Mouse (Mus musculus): ENCODE measurements at regions not wholly inside any gene's neighbourhood (a gene's known extent, or its start where the extent isn't known, plus 50 kb on each side); places are given as distances from the start of the nearest gene placed in this dataset.

DNA sequence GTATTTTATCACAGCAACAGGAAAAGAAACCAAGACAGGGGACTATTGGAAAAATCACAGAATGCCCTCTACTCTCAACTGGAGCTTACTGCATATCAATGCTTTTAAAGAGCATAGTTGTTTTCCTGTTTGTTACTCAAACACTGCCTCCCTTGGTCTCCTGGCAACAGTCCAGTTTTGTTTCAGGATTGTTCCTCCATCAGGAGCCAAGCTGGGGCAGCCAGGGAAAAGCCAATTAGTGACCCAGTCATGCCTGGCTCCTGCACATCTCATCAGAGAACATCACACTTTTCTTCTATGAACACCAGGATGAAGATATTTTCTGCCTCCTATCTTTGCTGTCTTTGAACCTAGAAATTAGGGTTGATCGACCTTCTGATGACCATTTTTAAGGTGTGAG, 113.6 kb upstream of the Wscd1 start:
- DNase-seq (ENCODE audit: low spot score), result no peak

DNA sequence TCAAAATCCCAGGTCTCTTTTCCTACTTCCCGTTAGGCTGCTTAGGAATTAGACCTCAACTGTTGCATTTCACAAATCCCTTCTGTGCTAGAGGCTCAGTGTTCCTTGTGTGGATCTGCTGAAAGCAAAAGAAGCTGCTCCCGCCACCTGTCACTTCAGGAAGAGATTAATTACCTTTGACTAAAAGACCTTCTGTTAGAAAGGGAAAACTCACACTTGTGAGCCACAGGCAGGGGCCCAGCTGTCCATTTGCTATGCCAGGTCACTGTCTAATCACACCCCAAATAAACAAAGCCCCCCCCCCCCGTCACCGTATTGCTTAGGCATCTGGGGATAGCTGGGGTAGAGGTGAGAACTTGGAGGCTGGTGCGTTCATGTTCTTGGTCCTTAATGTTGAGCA, 112.9 kb upstream of the Wscd1 start:
- intact Hi-C loops (cut with DNase I), result no loop called here
- no peak for DNase-seq (ENCODE audit: low spot score)

More for the DNA sequence above, 113.6 kb upstream of the Wscd1 start:
- intact Hi-C loops (cut with DNase I), result no loop called here

DNA sequence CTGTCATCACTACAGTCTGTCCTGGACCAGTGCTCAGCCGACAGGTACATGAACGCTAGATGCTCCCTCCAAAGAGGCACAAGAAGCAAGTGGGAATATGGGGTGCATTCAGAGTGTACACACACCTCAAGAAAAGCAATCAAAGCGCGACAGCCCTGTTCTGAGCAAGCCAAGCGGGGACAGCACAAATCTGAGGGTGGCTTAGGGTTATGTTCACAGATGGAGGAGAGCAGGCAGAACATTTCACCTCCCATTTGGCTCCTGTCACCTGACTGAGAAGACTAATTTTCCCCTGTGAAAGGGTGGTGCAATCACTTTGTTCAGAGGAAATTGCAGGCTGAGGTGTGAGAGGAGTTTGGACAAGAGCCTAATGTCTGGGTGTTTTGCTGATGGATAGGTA, 106.8 kb upstream of the Wscd1 start:
- intact Hi-C loops (cut with DNase I), result no loop called here

DNA sequence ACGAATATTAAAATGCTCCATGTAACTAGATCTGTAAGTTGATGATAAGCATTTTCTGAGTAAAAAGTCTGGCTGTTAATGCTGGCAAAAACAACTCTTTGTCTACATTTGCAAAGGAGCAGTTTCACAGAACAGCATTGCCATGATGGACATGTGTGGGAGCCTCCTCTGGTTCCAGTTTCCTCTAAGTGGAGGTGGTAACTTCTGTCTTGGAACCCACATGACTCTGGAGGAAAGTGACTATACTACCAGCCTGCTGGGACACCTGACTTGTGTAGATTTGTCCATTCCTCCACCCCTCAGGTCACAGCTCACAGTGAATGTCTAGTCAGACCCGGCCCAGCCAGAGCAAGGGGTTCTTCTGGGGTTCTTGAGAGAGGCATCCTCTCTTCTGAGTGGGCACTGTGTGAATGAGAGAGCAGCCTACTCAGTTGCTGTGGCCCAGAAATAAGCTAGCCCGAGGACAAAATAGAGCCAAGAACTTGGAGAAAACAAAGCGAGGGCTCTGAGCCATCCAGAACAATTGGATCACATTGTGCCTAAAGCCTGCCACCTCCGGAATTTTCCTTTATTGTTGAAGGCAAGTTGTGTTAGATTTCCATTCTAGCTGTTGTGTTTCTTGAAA, 97.9 kb upstream of the Wscd1 start:
- no peak for DNase-seq (ENCODE audit: low spot score)
- intact Hi-C loops (cut with DNase I), result no loop called here

More for the DNA sequence above, 106.8 kb upstream of the Wscd1 start:
- no peak for DNase-seq (ENCODE audit: low spot score)

DNA sequence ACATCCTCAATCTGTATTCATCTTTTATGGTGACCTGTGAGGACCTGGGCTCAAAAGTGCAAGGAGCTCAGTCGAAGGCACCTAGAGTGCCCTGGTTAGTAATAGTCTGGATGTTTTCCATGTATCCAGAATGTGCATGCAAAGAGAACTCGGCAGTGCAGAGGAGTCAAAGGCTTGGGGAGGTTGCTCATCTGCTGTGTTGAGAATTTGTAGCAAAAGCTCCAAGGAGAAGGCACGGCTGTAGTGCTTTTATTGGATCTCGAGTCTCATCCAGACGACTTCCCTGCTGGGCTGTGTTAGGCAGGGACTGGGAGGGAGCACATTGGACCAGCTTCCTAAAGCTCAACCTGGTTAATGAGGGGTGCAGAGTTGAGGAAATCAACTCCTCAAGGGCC, 97.3 kb upstream of the Wscd1 start:
- intact Hi-C loops (cut with DNase I), result no loop called here
- DNase-seq (ENCODE audit: low spot score), result no peak

DNA sequence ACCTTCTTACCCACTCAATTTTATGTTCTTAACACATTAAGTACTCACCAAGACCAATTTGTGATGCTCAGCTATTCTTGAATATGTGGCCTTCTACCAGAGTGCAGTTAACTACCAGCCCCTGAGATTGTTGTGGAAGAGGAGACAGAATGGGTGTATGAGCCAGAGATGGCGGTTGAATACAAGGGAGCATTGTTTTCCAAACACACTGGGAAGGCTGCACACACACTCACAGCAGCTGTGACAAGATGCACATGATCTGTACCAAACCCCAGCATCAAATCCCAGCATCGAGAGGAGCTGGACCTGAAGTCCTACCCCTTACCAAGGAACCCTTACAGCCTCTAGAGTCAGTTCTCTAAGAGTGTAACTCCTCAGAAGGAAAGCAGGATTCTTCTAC, 91.4 kb upstream of the Wscd1 start:
- DNase-seq (ENCODE audit: low spot score), result no peak
- intact Hi-C loops (cut with DNase I), result no loop called here

DNA sequence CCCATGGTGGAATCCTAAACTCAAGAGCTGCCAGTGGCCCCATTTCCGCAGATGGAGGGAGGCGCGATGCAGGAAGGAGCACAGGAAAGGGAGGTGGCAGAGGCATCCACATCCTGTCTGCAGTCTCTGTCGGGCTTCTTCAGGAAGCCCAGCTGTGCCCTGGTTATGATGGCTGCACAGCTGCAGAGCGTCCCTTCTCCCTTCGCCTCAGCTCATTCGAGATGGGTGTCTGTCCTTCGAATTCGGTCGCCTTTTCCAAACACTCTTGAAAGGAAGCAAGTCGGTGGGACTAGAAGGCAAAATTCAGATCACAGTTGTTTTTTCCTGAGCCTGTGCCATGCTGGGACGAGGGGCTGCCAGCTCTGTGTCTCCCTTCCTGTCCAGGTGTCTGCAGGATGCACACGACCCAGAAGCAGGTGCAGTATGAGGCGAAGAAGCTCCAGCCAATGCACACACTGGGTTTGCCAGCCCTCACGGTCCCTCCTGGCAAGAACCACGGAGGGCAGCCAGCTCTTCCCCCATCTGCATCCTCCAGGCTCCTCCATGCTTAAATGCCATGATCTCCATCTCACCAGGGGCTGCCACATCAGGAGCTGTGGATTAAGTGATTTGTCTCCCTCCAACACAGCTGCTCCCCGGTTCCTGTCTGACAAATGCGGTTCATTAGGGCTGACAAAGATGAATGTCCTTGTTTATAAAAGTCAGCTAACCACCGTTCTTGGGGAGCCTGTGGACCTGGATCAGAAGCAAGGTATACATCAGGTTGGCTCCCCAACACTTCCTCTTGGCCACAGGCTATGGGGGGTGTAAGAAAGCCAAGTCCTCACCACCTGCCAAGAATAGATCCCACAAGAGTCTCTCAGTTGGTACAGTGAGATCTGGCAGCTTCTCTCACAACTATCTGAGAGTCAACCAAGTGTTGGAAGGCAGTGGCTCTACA, 79.3 kb upstream of the Wscd1 start:
- intact Hi-C loops (cut with DNase I), result loop anchor here (5.0 kb wide), 2 partner anchors 102 to 352 kb away; no protein-coding TSS in a partner anchor
- no peak for DNase-seq (ENCODE audit: low spot score)

DNA sequence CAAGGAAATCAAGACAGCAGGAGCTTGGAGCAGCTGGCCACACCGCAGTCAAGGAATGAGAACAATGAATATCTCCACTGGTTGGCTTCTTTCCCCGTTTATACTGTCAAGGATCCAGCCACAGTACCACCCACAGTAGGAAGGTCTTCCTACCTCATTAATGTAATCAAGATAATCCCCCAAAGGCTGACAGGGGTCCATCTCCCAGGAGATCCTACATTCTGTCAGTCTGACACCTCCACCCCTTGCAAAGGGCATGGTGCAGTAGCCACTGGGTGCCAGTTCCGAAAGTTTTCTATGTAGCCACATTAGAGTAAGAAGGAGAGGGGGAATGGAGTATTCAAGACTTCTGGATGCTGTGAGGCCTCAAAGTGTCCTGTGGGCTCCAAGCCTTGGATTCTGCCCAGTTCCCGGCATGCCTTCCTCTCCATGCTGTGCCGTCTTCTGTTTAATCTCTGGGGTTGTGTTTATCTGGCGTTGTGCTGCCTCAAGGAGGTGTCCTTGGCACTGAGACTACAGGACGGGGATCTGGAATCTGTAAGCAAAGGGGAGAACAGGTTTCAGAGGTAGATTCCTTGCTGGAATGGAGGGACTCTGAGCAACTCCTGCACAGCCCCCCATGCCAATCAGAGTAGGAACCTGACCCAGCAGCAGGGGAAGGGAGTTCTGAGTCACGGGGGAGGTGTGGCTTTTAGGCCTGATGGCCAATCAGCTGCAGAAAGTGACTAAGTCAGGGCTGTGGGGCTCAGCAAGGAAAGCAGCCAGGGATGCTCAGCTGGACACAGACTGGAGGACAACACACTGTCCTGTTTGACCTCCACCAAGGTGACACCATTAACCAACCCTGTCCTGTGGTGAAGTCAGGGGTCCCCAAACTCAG, 77.3 kb upstream of the Wscd1 start:
- no peak for DNase-seq (ENCODE audit: low spot score)
- intact Hi-C loops (cut with DNase I), result loop anchor here (5.0 kb wide), 2 partner anchors 100 to 350 kb away; no protein-coding TSS in a partner anchor

DNA sequence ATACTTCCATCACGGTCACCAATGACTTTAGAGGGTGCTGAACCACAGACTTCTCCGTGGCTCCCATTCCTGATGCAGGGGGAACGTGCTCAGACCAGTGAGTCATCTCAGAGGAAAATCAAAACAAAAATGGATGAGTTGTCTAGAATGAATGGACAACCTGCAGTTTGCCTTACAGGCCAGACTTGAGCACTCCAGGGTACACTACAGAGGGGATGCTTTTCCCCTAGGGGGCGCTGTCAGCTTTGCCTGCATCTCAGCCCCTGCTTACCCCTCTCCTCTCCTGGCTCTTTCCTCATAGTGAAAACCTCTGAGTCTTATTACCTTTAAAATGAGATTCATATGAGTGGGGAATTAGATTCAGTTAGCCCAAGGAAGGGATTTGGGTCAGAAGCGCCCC, 75.4 kb upstream of the Wscd1 start:
- intact Hi-C loops (cut with DNase I), result loop anchor here (2.0 to 5.0 kb wide), 3 partner anchors 98 to 348 kb away; no protein-coding TSS in a partner anchor
- no peak for DNase-seq (ENCODE audit: low spot score)

DNA sequence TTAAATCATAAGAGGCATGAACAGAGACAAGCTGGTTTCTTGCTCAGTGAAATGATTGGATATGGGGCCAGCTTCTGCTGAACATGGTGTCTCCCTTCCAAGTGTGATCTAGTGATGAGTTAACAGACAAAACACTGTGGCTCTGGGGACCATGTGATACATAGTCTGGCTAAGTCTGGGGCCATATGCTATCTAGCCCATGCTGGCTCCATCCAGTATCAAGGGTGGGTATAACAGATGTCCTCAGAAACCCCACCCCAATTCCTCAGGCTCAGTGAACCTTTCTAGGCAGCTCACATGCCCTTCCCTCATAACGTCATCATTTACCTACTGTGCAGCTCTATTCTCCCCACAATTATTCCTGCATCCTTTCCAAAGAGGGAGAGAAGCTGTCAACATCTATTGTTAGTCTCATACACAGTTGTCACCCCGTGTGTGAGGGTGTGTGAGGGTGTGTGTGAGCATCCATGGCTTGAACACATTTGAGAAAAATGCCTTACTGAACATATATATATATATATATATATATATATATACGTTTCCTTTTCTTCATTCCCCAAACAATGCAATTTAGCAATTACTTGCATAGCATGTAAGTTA, 73.9 kb upstream of the Wscd1 start:
- DNase-seq (ENCODE audit: low spot score), result no peak
- intact Hi-C loops (cut with DNase I), result loop anchor here (2.0 kb wide), 1 partner anchor 173 kb away; no protein-coding TSS in a partner anchor

DNA sequence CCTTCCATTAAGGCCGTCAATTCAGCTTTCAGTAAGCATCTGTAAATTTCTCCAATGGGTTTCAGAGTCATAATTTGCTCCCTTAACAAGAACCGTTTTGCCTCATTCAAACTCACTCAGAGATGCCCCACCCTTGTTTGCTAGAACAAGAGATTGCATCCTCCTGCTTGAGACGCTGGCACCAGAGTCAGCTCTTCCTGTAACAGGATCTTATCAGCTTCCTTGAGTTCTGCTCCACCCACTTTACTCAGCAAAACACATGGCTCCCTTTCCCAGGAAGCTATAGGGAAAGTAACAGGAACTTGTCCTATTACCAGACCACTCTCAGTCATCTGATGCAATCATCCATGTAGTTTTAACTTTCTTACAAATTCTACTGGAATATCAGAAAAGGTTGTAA, 52.7 kb upstream of the Wscd1 start:
- intact Hi-C loops (cut with DNase I), result no loop called here
- no peak for DNase-seq (ENCODE audit: low spot score)

DNA sequence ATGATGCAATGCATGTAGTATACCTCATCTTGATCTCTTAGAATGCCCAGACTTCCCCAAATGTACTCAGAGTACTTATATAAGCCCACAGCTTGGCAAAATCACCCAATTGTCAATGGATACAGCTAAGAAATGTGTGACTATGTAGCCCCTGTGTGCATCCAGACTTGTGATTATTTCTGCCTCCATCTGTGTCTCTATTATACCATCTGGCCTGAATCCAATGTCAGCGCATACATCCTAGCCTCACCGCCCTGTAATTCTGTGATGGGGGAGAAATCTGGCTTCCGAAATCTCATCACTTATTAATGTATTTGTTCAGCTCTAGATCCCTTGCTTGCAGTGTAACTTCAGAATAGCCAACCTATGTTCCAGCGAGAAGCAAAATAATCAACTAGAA, 50.9 kb upstream of the Wscd1 start:
- DNase-seq (ENCODE audit: low spot score), result no peak
- intact Hi-C loops (cut with DNase I), result no loop called here

Data from heart, postnatal 25 days (tissue).